Mouse (Mus musculus) kidney, adult 2 months (tissue): ENCODE data around the gene Chst12.

Experiments used
- CTCF ChIP-seq: fragments of 200-500 bp; conservative IDR thresholded peaks from 2 replicates; pipeline ENCODE4 v1.5.1; 2011; ENCODE audit warnings: low read depth, mild to moderate bottlenecking, control low read depth, low read length, moderate library complexity, mixed read lengths; ENCODE audit not compliant: insufficient read depth, insufficient read length
- POLR2A ChIP-seq: fragments of 200-500 bp; IDR thresholded peaks from one replicate; pipeline ENCODE4 v1.6.1; 2011; ENCODE audit warnings: low read depth, low read length, control low read depth

DNA sequence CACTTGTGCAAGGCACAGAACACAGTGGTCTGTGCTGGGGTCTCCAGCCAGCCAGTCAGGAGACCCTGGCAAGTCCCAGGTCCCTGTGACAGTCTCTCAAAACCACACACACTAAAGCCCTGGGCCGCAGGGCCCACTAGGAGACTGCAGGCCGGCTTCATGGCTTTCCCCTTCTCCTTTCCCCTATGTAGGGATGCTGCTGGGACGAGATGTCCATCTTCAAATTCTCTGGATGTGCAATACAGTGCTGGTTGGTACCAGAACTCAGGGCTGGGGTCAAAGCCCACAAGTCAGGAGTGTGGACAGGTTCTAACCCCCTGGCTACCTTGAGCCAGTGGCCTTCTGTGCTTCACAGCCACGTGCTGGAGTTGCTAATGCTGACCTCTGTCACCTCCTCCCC is 60.9 kb downstream of the Chst12 start:
- TF ChIP-seq POLR2A, result no peak
- no peak for TF ChIP-seq CTCF
